Mouse (Mus musculus): ENCODE measurements around the gene Pgbd5. TPM values are rescaled to one million over a fixed set of nuclear protein-coding genes. Genes with fewer than 3 reads are reported as not detected.
"Not testable (repeated sequence)": the region's sequence is repeated elsewhere in the genome, so short reads cannot be mapped to it uniquely, and the experiment has no call there.

Gene Pgbd5
- total RNA-seq, 2 experiments from 2014 or later: 62.3 to 64.6 TPM

DNA sequence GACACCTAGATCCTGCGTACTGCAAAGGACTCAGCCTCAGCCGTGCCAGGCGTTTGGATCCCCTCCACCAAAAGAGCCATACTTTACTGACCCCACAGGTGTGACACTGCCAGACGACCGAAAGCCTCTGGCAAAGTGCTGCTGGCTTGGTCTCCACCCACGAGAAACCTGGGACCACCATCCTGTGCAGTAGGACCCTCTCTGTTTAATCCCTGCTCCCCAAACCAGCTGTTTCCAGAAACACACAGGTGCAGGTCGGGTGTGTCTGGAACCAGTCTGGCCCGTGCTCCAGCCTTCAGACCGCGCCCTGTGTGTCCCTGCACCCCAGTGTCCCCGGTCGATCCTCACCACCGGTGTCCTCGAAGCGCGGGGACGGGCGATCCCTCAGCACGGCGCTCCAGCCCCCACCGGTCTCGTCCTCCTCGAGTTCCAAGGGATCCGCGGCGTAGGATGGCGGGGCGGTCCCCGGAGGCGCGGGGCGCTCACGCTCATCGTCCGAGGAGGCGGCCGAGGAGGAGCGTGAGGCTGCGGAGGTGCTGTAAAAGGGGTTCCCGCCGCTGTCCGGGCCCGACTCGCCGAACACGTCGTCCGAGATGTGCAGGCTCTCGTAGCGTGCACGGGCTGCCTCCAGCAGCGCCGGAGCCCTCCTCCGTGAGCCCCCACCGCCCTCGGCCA is 5.9 kb downstream of the Pgbd5 start:
- peak; percentile 35 for DNase-seq
- intact Hi-C loops (cut with DNase I): no loop called here

DNA sequence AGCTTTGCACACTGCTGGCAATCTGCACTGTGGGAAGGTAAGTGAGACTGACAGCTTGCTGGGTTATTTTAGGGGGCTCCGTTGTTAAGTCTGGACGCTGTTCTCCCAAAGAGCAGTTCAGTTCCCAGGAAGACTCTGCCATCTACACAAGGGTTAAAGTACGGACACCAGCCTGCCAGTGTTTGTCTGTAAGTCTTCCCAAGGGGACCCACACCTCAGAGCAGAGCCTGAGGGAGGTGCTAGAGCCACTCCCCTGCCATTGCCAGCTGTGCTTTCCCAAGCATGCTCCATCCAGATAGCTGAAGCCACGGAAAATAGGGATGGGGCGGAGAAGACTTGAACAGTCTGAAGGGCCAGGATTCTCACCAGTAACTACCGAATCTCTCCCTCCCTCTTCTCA is 8.6 kb downstream of the Pgbd5 start:
- intact Hi-C loops (cut with DNase I): no loop called here
- DNase-seq: no peak

DNA sequence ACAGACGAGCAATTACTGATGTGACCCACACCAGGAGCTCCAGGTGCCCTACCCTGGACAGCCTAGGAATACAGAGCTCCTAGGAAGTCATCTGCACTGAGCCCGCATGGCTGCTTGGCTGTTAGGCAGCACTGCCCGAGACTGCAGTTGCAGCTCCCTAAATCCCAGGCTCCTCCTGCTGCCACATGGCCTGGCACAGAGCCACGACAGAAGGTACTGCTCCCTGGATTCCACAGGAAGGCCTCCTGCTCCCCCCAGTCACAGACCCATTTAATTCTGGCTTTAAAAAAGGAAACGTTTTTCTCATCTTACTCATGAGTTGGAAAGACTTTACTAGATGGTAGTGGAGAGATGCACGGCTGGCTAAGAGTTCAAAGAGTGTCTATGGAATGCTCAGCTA is 10.0 kb downstream of the Pgbd5 start:
- intact Hi-C loops (cut with DNase I): no loop called here
- DNase-seq: peak; percentile 86

DNA sequence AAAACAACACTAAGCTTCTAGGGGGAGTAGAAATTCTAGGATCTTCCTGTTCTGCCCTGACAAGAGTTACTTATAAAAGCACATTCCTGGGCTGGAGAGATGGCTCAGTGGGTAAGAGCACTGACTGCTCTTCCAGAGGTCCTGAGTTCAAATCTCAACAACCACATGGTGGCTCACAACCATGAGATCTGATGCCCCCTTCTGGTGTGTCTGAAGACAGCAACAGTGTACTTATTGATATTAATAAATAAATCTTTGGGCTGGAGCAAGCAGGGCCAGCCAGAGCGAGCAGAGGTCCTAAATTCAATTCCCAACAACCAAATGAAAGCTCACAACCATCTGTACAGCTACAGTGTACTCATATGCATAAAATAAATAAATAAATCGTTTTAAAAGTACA is 10.7 kb downstream of the Pgbd5 start:
- DNase-seq; intact Hi-C loops (cut with DNase I): not testable (repeated sequence)

DNA sequence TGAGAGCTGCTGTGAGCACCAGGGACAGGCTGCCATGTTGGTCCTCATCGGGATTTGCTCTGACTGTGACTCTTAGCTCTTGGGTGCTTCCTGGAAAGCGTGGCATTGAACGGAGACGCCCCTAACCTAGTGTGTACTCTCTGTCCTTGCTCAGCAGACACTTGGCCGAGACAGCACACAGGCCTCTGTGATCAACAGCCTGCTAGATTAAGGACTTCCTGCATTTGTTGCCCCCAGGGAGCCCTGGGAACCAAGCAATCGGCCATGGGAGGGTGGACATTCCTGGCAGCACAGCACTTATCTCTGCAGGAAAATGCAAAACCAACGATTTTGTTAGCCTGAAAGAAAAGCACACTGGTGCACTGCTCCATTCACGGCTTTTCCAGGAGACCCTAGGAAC is 18.0 kb downstream of the Pgbd5 start:
- intact Hi-C loops (cut with DNase I): no loop called here
- no peak for DNase-seq

DNA sequence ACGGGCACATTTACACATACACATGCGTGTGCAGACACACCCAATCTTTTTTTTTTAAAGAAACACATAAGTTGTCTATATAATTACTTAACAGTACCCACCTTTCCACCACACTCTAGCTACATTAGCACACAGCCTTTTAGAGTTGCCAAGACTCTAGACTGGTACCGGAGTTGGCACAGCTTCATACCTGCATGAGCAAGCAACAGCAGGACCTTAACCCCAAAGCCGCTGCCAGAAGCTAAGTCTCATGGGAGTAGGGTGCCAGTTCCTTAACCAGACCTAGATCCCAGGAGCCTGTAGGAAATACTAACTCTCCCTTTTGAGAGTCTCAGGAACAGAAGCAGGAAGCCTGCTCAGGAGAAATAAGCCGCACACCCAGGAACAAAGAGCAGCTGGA is 20.5 kb downstream of the Pgbd5 start:
- no peak for DNase-seq
- intact Hi-C loops (cut with DNase I): no loop called here

DNA sequence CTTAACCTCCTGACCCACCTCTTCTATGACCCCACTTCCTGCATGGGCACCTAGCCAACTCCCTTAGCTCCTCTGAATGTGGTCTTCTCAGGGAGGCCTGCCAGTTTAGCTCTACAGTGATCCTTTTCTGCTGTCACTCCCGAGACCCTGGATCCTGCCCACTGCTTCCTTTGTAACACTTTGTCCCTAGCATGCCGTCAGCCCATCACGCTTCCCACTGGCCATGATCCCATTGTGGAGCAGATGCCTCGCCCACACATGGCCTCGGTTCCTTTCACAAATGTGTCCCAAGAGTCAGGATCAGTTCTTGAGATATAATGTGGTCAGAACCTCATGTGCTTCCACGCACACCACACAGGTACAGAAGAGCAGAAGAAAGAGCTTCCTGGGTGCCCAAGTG is 21.3 kb downstream of the Pgbd5 start:
- no peak for DNase-seq
- intact Hi-C loops (cut with DNase I): no loop called here

DNA sequence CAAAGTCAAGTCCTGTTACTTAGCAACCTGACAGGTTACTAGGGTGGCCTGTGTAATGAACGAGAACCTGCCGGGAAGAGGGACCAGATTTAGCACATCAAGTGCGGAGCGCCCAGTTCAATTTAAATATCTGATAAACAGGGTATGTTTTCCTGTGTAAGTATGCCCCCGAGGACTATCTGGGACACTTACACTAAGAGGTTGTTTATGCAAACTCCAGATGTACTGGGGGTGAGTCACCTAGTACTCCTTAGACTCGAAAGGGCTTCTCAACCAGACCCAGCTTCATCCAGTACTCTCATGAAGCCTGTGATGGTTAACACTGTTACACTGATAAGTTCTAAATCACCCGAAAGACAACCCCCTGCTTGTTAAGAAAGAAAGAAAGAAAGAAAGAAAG is 22.8 kb downstream of the Pgbd5 start:
- DNase-seq: no peak
- intact Hi-C loops (cut with DNase I): no loop called here

DNA sequence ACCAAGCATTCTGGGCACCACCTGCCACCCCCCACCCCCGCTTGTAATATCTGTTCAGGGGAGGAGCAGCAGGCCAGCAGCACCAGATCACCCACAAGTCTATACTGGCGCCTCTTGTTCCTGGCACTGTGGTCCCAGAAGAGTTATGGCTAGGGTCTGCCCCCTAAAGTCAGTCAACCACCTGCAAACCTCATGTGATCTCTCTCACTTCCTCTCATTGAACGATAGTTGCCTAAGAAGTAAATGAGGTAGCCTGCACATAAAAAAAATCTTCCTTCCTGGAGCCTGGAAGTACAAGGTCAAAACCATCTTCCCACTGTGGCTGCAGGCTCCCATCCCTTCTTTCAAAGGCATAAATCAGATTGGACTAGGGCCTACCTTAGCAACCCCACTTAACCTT is 23.7 kb downstream of the Pgbd5 start:
- no peak for DNase-seq
- intact Hi-C loops (cut with DNase I): no loop called here

DNA sequence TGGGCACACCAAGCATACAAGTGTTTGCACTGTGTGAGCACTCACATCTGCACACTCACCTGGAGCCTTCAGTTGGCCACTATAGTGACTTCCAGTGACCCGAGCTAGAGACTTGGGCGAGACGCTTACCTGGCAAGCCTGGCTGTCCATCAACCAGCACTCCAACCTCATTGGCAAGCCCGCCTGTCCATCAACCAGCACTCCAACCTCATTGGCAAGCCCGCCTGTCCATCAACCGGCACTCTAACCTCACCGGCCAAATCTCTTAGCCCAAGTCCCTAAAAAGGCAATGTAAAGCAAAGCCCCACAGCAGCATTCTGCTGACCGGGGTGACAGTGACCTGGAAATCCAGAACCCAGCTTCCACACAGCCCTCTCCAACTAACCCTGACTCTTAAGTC is 24.5 kb downstream of the Pgbd5 start:
- intact Hi-C loops (cut with DNase I): no loop called here
- DNase-seq: peak; percentile 43

DNA sequence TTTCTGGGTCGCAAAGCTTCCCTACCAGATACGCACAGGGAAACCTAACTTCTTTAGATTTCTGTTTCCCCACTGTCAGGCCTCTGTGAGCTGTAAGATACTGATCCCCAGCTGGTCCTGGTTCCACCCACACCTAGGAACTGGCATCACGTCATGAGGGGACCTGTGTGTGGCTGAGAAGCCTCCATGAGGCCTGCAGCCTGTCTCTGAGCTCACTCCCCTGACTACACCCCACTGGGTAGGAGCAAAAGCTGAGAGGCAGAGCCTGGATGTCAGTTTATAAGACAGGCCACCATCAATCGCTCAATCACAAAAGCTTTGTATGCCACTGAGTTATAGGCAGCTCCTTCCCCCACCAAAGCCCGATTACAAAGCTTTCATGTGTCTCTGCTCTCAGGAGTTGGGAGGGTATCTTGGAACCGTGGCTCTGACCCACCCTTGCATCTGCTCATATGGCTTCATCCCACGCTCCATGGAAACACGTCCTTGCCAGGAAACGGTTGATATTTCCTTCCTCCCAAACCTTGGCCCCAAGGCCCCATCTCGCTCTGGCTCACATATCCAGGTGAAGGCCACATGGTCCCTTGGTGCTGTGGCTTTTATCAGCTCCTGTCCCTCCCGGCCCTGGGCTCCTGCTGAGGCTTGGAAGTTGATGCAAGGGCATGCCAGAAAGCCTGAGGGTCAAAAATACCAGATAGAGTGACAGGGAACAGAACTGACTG is 26.1 kb downstream of the Pgbd5 start:
- DNase-seq: no peak

DNA sequence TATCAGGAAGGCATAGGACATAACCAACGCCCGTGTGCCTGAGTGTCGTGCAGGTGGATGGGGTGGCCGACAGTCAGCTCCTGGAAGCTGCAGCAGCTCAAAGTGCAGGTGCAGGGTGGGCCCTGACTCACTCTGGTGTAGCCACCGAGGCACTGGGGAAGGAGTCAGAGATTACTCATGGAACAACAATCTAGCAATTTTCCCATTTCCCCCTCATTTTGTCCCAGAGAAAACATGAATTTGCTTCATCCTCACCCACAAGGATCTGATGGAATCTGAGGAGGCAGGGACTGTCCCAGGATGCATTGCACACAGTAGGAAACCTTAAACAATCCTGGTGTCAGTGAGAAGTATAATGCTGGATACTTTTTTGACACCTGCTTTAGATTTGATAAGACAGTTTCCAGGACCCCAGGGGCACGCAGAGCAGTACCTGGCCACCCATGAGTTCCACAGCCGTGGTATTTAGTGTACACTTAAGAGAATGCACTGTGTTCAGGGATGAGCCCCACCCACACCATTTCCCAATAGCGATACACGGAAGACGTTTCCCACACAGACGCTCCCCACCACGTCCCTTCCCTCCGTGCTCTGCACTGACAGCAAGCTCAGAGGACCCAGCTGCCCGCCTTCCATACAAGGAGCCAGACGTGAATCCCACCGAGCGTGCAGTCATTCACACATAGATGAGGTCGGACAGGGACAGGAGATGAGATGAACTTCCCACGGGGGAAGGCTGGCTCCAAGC is 26.8 kb downstream of the Pgbd5 start:
- no peak for DNase-seq
- intact Hi-C loops (cut with DNase I): no loop called here

More for the DNA sequence above, 26.1 kb downstream of the Pgbd5 start:
- intact Hi-C loops (cut with DNase I): no loop called here

DNA sequence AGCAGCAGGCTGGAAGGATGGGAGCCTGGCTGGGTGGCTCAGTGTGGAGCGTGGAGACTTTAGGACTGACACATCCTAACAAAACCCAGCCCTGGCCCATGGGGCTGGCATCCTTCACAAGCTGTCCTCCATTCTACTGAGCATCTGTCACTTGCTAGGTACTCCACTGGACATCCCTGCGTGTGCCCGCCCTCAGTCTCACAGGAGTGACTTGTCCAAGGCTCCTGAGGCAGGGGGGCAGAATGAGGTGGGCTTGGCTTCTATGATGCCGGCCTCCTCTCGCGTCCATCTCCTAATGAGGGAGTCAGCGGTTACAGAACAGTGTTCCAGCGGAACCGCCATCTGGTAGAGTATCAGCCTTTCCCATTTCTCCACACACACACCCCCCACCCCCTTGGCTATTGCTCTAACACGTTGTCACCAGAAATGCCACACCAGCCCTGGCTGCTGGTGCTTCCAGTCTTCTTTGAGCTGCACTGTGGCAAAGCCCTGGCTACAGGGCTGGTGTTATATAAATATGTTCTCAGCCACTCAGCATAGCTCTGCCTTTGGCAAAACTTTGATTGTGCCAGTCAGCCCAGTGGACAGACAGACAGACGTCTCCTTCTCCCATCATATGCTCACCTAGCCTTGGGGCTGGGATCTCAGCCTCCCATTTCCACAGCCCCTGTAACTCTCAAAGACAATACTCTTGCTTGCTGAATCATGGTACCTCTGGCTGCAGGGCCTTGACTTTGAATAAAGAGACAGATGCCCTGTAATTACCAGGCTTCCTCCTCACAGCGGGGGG is 34.8 kb downstream of the Pgbd5 start:
- DNase-seq: no peak
- intact Hi-C loops (cut with DNase I): loop anchor here (10.0 kb wide), 1 partner anchor 110 kb away; no protein-coding TSS in a partner anchor

DNA sequence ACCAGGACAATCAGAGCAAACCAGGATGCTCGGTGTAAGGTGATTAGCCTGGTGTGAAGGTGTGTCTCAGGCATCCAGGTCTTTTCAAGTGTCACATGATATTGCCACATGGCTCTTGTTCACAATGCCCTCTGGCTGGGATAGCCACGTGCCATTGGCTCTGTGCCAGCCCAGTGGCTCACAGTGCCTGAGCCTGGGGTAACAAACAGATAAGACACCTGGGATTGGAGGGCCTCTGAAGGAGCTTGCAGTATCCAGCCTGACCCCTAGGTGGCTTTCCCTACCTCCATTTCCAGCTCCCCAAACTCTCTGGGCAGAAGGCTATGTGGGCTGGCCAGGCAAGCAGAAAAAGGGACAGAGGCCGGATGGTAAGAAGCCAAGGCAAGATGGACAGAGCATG is 35.6 kb downstream of the Pgbd5 start:
- intact Hi-C loops (cut with DNase I): loop anchor here (10.0 kb wide), 1 partner anchor 111 kb away; no protein-coding TSS in a partner anchor
- DNase-seq: peak; percentile 54

DNA sequence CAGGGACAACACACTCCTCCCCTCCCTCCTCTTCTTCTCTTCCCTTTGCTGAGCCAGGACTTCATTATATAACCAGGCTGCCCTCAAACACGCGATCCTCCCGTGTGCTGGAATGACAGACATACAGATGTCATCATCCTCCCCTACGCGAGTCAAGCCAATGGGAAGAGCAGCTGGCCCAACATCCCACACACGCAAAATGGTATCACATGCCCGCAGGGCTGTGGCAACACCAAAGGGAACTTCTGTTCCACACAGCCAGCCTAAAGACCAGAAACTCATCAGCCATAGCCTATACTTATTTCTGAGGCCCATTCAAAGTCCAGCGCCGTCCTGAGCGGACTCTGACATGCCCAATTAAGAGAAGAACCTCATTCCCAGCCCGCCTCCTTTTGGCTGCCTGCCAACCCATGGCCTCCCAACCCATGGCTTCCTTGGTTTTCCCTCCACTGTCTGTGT is 40.0 kb downstream of the Pgbd5 start:
- peak; percentile 53 for DNase-seq
- intact Hi-C loops (cut with DNase I): no loop called here

DNA sequence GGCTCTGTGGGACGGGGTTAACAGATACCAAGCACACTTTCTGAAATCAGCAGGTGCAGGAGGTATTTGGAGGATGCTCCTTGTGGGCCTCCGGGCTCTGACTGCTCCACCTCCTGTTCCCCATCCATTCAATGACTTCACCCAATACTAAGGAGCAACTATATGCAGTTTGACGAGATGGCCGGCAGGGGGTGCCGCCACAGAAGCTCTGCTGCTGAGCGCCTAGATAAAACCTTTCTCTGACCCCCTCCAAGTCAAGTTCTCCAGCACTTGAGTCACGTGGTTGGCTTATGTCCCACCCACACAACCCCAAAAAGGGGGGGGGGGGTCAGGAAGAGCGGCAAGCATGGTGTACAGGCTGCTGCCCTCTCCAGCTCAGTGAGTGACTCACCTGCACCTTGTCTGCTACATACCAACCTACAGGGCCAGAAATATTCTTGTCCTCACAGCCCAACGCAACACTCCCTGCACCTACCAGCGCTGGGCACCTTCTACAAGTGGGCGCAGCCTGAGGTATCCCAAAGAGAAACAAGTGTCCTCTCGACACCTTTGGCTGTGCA is 40.5 kb downstream of the Pgbd5 start:
- intact Hi-C loops (cut with DNase I): no loop called here
- DNase-seq: peak; percentile 62

DNA sequence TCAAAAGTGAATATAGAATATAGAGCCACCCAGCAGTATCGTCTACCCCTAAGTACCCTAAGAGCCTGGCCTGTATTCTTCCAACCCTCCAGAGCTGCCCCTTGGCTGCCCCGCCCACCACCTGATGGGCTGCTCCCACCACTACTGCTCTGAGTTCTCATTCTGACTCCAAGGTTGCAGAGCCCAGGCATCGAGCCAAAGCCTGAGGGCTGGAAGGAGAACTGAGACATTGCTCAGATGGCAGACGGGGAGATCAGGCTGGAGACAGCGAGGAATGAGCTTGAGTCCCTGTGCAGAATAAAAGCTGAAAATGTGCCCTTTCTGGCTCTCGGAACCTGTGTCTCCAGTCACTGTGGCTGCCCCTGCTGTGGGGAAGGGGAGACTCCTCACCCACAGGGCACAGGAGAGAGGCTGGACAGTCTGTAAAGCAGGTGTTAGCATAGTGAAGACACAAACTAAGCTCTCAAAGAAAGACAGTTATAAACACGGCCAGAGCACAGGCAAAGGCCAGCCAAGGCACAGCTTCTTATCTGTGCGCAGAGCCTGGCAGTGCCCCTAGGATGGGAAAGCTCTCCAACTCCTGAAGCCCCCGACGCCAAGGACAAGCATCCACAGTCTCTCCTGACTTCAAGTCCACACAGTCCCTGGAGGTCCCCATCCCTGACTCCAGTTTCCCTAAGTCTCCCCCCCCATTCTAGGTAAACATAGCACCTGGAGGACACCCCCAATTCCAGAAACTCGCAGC is 42.0 kb downstream of the Pgbd5 start:
- intact Hi-C loops (cut with DNase I): no loop called here
- peak; percentile 81 for DNase-seq

DNA sequence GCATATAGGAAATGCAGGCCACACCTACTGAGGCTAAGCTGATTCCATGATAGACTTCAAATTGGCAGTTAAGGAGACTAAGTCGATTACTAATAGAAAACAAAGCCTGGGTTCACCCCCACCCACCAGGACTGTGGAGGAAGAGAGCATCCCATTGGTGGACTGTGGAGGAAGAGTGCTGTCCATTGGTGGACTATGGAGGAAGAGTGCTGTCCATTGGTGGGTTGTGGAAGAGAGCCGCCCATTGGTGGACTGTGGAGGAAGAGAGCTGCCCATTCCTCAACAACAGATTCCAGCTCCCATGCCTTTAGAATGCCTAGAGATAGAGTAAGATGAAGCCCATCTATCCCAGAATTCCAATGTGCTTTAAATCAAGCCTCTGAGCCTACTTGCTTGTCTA is 42.9 kb downstream of the Pgbd5 start:
- intact Hi-C loops (cut with DNase I): no loop called here
- DNase-seq: no peak

DNA sequence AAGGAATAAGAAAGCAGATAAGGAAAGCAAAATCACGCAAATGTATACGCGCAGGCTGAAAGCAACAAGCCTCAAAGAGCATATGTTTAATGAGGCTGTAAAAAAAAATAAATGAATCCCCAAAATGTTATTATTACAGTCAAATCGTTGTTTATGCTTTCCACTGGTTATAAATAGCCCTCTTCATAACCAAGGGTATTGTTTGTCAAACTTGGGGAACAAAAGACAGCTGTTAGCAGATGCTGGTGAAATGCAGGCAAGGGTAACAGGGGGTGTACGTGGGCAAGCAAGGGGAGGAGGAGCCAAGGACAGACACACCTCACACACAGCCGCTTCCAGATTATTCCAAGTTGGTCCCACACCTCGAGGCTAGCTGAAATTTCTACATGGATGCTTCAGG is 44.1 kb downstream of the Pgbd5 start:
- intact Hi-C loops (cut with DNase I): no loop called here
- no peak for DNase-seq

DNA sequence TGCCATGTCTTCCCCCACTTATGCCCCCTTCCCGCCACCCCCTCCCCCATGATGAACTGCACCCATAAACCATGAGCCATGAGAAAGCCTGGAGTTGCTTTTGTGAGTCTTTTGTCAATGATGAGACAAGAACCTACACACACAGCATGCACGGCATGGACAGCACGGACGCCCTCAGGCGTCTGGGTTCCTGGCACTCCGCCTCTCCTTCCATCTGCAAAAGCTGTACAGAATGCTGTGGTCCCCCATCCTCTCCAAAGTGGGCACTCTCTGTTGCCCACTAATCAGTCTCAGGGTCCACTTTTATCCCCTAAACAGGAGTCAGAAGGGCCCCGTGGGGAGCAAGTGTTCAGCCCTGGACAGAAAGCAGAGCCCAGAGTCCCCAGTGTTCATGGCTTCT is 44.5 kb downstream of the Pgbd5 start:
- peak; percentile 39 for DNase-seq
- intact Hi-C loops (cut with DNase I): no loop called here

Measured in left cerebral cortex, postnatal 4 days (tissue).